Mouse (Mus musculus) C2C12 (cell line): ENCODE data around the gene Tecpr2. TPM values are rescaled to one million over a fixed set of nuclear protein-coding genes. Genes with fewer than 3 reads are reported as not detected.

Experiments
- H3K27me3 ChIP-seq: one replicate; pipeline ENCODE4 v1.6.1; 2011; ENCODE audit not compliant: control insufficient read depth, insufficient read depth, insufficient read length
- H3K36me3 ChIP-seq: one replicate; pipeline ENCODE4 v1.6.1; 2011; ENCODE audit not compliant: control insufficient read depth, insufficient read depth
- H3K4me3 ChIP-seq: one replicate; pipeline ENCODE4 v1.5.1; 2011; ENCODE audit warnings: mild to moderate bottlenecking, control low read depth; ENCODE audit not compliant: poor library complexity, insufficient read depth, severe bottlenecking
- H3K79me2 ChIP-seq: one replicate; pipeline ENCODE4 v1.6.1; 2011; ENCODE audit not compliant: control insufficient read depth, insufficient read depth
- H3K79me3 ChIP-seq: one replicate; pipeline ENCODE4 v1.6.1; 2011; ENCODE audit warnings: low read depth, control low read depth
- H3ac ChIP-seq: one replicate; pipeline ENCODE3; 2011; ENCODE audit warnings: low read depth; ENCODE audit not compliant: control insufficient read depth, insufficient read length
- CEBPB ChIP-seq: IDR thresholded peaks from one replicate; pipeline ENCODE4 v1.6.1; 2011; ENCODE audit warnings: low read depth, mild to moderate bottlenecking, control low read depth, moderate library complexity
- CTCF ChIP-seq: IDR thresholded peaks from one replicate; pipeline ENCODE4 v1.5.1; 2011; ENCODE audit not compliant: control insufficient read depth, insufficient read depth, insufficient read length
- FOSL1 ChIP-seq: IDR thresholded peaks from one replicate; pipeline ENCODE4 v1.8.0; 2011; ENCODE audit warnings: mild to moderate bottlenecking, low read length; ENCODE audit not compliant: poor library complexity, insufficient read depth, severe bottlenecking
- MAX ChIP-seq: IDR thresholded peaks from one replicate; pipeline ENCODE4 v1.6.1; 2011; ENCODE audit warnings: mild to moderate bottlenecking, control low read depth
- MYOD1 ChIP-seq: IDR thresholded peaks from one replicate; pipeline ENCODE4 v1.6.1; 2011; ENCODE audit warnings: low read depth; ENCODE audit not compliant: control insufficient read depth, insufficient read length
- MYOG ChIP-seq: IDR thresholded peaks from one replicate; pipeline ENCODE4 v1.6.1; 2011; ENCODE audit not compliant: control insufficient read depth, insufficient read length; ENCODE audit errors: extremely low read depth
- USF1 ChIP-seq: IDR thresholded peaks from one replicate; pipeline ENCODE4 v1.6.1; 2011; ENCODE audit warnings: low read depth, mild to moderate bottlenecking, control low read depth, moderate library complexity
- polyA plus RNA-seq: library from polyadenylated mRNA; unstranded; fragments of >200 nt; fragmentation: generic; extraction: Trizol; gene quantifications from one replicate; pipeline ENCODE4 v1.2.1, GENCODE M21; 2012; ENCODE audit warnings: missing spikeins

The Tecpr2 gene
- polyA plus RNA-seq, 1 experiment = 3.4 TPM

- no peaks in the 10 kb centered on the region for H3K27me3 ChIP-seq
- no peak overlapping the region for H3K4me3 ChIP-seq
- H3K79me2 ChIP-seq = no peaks in the 10 kb centered on the region
- no peaks in the 10 kb centered on the region for H3K79me3 ChIP-seq
- peaks cover 5% of the 10 kb centered on the region for H3K36me3 ChIP-seq
- no peak overlapping the region for H3ac ChIP-seq
- no peak for TF ChIP-seq MAX
These were observed 13.0 kb downstream of the Tecpr2 start for GRCm38 (mm10) chr12:110902106-110902505.

DNA sequence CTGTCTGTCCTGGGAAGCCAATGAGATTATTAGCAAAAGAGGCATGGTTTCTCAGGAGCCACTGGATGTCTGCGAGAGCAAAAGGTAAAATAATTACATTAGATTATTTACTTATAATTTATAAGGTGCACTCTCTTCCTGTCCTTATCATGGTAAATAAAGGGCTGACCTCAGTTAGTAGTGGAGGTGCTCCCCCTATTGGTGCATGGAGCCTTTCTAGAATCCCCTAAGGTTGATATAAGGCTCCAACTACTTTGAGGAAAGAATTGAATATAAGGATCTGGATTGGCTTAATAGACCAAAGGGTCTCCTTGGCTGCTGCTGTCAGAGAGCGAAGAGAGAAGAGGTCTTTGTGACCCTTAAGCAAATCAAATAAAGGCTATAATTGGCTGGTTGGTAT, 14.5 kb downstream of the Tecpr2 start:
- Histone ChIP-seq H3K36me3 (no peaks in the 10 kb centered on the region), H3K79me3 (no peaks in the 10 kb centered on the region), H3K4me3 (no peak overlapping the region), H3K79me2 (no peaks in the 10 kb centered on the region), H3ac (no peak overlapping the region), H3K27me3 (no peaks in the 10 kb centered on the region)
- no peak for TF ChIP-seq MYOD1
- no peak for TF ChIP-seq MAX
- no peak for TF ChIP-seq MYOG
- no peak for TF ChIP-seq USF1
- no peak for TF ChIP-seq CTCF
- no peak for TF ChIP-seq FOSL1
- no peak for TF ChIP-seq CEBPB

DNA sequence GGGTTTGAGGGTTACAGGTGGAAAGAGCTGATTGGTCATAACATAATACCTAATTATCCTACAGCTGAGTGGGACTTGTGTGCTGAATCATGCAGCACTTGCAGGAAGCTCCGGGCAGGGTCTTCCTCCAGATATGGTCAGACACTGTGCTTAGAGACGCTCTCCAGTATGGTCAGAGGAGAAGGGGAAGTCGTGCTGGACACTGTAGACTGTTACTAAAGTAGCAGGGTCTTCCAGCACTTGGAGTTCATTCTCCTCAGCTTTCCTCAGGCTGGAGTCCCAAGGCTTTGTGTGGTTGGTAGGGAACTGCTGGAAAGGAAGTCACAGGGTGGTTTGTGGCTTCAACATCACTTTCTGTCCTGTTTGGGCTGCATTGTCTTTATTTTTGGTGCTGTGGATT, 18.8 kb downstream of the Tecpr2 start:
- Histone ChIP-seq H3K4me3 (no peak overlapping the region), H3ac (no peak overlapping the region), H3K79me3 (no peaks in the 10 kb centered on the region), H3K36me3 (no peaks in the 10 kb centered on the region), H3K27me3 (no peaks in the 10 kb centered on the region), H3K79me2 (no peaks in the 10 kb centered on the region)
- TF ChIP-seq MYOD1 = no peak
- TF ChIP-seq CEBPB = no peak
- no peak for TF ChIP-seq USF1
- no peak for TF ChIP-seq CTCF
- no peak for TF ChIP-seq MAX
- no peak for TF ChIP-seq FOSL1
- TF ChIP-seq MYOG = no peak

DNA sequence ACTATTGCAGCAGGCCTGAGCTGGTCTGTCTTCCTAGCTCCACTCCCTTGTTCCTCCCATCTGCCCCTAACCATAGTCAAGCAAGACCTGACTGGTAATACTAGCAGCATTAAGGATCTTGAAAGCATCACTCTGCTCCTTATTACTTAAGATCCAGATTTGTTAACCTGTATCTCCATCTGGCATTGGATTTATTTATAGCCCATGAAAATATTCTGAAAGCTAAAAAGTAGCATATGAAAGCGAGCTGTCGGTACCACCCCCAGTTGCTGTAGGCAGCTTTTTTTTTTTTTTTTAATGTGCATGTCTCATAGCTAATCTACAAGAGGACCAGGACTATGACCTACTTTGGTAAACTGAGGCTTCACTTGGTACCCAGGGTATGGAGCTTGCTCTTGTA, 20.9 kb downstream of the Tecpr2 start:
- Histone ChIP-seq H3K79me2 (no peaks in the 10 kb centered on the region), H3ac (no peak overlapping the region), H3K36me3 (peaks cover 6% of the 10 kb centered on the region), H3K27me3 (no peaks in the 10 kb centered on the region), H3K4me3 (no peak overlapping the region), H3K79me3 (no peaks in the 10 kb centered on the region)
- TF ChIP-seq FOSL1 (no peak), MYOD1 (no peak), MYOG (no peak), USF1 (no peak), CEBPB (no peak)

GRCm38 (mm10) chr12:110915761-110916160, 26.7 kb downstream of the Tecpr2 start:
- H3K36me3 ChIP-seq = peaks cover 15% of the 10 kb centered on the region
- H3ac ChIP-seq = no peak overlapping the region
- H3K79me3 ChIP-seq = no peaks in the 10 kb centered on the region
- TF ChIP-seq CEBPB = no peak
- no peak for TF ChIP-seq CTCF
- no peak for TF ChIP-seq MYOG
- TF ChIP-seq FOSL1 = no peak
- no peak for TF ChIP-seq MAX
- no peak for TF ChIP-seq MYOD1
- TF ChIP-seq USF1 = no peak
- H3K4me3 ChIP-seq = no peak overlapping the region
- H3K27me3 ChIP-seq = no peaks in the 10 kb centered on the region
- H3K79me2 ChIP-seq = no peaks in the 10 kb centered on the region

DNA sequence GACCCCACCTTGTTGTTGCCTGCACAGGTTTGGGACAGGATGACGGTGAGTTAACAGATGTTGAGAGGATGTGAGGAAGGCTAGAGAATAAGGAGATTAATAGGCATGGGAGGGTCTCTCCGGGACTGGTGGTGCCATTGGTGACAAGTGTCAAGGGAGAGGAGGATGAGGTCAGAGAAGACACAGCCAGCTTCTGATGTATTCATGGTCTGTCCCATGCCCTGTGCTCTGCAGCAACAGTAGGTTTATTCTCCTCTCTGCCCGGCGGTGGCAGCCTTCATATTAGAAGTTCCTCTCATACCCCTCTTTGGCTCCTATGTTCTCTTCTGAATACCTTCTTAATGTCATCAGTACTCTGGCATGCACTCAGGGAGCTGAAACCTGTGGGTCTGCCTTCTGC, 31.2 kb downstream of the Tecpr2 start:
- Histone ChIP-seq H3K4me3 (no peak overlapping the region), H3ac (no peak overlapping the region), H3K27me3 (no peaks in the 10 kb centered on the region), H3K79me2 (no peaks in the 10 kb centered on the region), H3K79me3 (no peaks in the 10 kb centered on the region), H3K36me3 (peaks cover 13% of the 10 kb centered on the region)
- TF ChIP-seq MYOG = no peak
- TF ChIP-seq CEBPB = no peak
- TF ChIP-seq USF1 = no peak
- no peak for TF ChIP-seq CTCF
- TF ChIP-seq FOSL1 = no peak
- TF ChIP-seq MYOD1 = no peak
- no peak for TF ChIP-seq MAX
